Mouse (Mus musculus) gastrocnemius, postnatal 36 days (tissue): ENCODE results near the gene Gm11541. TPM values are rescaled to one million over a fixed set of nuclear protein-coding genes. Genes with fewer than 3 reads are reported as not detected.

ENCODE experiments used
- total RNA-seq, 2 experiments: library from RNA; stranded (reverse); gene quantifications; 2 replicates each; pipeline ENCODE4 v1.2.3; 2021

The Gm11541 gene
- total RNA-seq, 2 experiments from 2014 or later = not detected

Other genes starting within 250 kb of the Gm11541 start
- 1 to 10 TPM; 2.0 to 3.0 TPM for gene Cacna1g, start 230.3 kb downstream of the Gm11541 start, total RNA-seq
- not detected for gene Spata20, start 218.3 kb downstream of the Gm11541 start, total RNA-seq
- under 1 TPM; 0.12 to 0.31 TPM for gene Epn3, start 204.5 kb downstream of the Gm11541 start, total RNA-seq
- not detected for gene Mycbpap, start 182.8 kb downstream of the Gm11541 start, total RNA-seq
- 1 to 10 TPM; 3.3 to 3.9 TPM for gene Rsad1, start 155.2 kb downstream of the Gm11541 start, total RNA-seq
- 10 to 100 TPM; 14.7 to 16.3 TPM for gene Chad, start 139.5 kb downstream of the Gm11541 start, total RNA-seq
- gene Acsf2, start 102.6 kb downstream of the Gm11541 start, total RNA-seq = 1 to 10 TPM; 2.1 to 3.1 TPM
- gene Lrrc59, start 74.7 kb downstream of the Gm11541 start, total RNA-seq = 10 to 100 TPM; 31.3 to 31.4 TPM
- gene Mrpl27, start 50.7 kb downstream of the Gm11541 start, total RNA-seq = 10 to 100 TPM; 45.0 to 50.1 TPM
- under 1 TPM in 1 of 2 experiments, not detected in 1; 0.26 TPM for gene Eme1, start 50.5 kb downstream of the Gm11541 start, total RNA-seq
- 1 to 10 TPM; 3.2 to 4.5 TPM for gene Xylt2, start 27.0 kb downstream of the Gm11541 start, total RNA-seq
- gene Cdc34b, start 37.3 kb upstream of the Gm11541 start, total RNA-seq = under 1 TPM; 0.77 to 0.79 TPM
- gene Tmem92, start 78.2 kb upstream of the Gm11541 start, total RNA-seq = not detected
- 100 to 1,000 TPM; 604 to 803 TPM for gene Col1a1, start 231.7 kb upstream of the Gm11541 start, total RNA-seq